Mouse (Mus musculus): ENCODE measurements around the gene Galnt17.
A peak's percentile ranks its signal among the peaks of the same experiment; 100 is the strongest.

Galnt17 gene

GRCm38 (mm10) chr5:130925681-130926080, 382.6 kb downstream of the Galnt17 start:
- no peak for DNase-seq (ENCODE audit: low spot score)

GRCm38 (mm10) chr5:130924245-130924827, 384.0 kb downstream of the Galnt17 start:
- DNase-seq (ENCODE audit: low spot score) = no peak

GRCm38 (mm10) chr5:130919969-130920368, 388.3 kb downstream of the Galnt17 start:
- no peak for DNase-seq (ENCODE audit: low spot score)

DNA sequence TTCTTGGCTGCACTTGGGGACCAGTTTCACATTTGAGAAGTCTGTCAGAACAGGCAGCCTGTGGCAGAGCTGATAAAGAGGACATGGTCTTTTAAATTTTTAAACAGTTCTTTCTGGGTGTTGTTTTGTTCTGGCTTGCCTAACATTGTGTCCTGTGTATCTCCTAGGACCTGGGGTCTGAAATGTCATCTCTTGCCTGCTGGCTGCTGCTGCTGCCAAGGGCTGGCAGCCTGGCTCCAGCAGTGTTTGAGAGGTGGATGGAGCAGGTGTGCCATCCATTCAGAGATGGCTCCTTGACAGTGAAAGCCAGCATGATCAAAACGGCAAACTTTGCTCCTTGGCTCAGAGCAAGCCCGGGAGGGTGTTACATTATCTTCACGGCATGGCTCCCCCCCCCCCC, 393.7 kb downstream of the Galnt17 start:
- no peak for DNase-seq (ENCODE audit: low spot score)

- no peak for DNase-seq (ENCODE audit: low spot score)
These were observed 396.7 kb downstream of the Galnt17 start for GRCm38 (mm10) chr5:130911551-130911950.

DNA sequence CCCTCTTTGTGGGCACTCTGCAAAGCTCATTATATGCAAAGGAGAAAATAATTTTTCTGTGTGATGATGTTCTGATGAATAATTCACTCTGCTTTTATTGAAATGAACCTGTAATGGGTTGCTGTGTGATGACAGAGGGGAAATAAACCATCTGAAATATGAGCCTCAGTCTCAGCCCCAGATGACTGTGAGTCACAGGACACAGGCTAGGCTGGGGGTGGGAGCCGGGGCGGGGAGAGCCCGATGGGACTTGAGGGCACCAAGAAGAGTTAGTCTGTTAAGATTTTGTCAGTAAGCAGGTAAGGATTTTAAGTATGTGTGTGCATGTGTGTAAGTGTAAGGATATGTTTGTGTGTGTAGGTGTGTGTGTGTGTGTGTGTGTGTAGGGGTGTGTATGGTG, 406.6 kb downstream of the Galnt17 start:
- no peak for DNase-seq (ENCODE audit: low spot score)

- no peak for DNase-seq (ENCODE audit: low spot score)
These were observed 412.3 kb downstream of the Galnt17 start for GRCm38 (mm10) chr5:130895991-130896390.

- no peak for DNase-seq (ENCODE audit: low spot score)
These were observed 416.6 kb downstream of the Galnt17 start for GRCm38 (mm10) chr5:130891735-130892134.

- no peak for DNase-seq (ENCODE audit: low spot score)
These were observed 428.0 kb downstream of the Galnt17 start for GRCm38 (mm10) chr5:130880331-130880730.

DNA sequence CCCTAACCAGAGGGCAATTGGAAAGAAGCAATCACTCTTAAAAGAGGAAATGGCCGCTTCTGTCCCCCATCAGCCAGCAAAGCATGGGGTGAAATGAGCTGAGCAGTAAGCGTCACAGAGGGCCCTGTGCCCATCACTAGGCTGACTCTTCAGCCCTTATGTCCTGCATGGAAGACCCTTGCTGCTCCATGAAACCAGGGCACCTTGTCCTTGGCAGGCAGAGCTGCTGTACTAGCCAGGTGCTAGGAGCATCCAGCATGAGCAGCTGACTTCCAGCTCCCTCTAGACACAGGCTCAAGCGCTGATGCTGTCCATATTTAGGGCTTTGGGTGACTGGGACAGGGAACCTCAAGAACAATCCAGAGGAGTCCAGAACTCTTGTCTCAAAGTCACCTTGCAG, 432.9 kb downstream of the Galnt17 start:
- no peak for DNase-seq (ENCODE audit: low spot score)

- no peak for DNase-seq (ENCODE audit: low spot score)
These were observed 437.2 kb downstream of the Galnt17 start for GRCm38 (mm10) chr5:130871086-130871485.

GRCm38 (mm10) chr5:130869869-130870268, 438.4 kb downstream of the Galnt17 start:
- no peak for DNase-seq (ENCODE audit: low spot score)

GRCm38 (mm10) chr5:130862302-130862701, 446.0 kb downstream of the Galnt17 start:
- DNase-seq (ENCODE audit: low spot score) = peak; percentile 15

- DNase-seq (ENCODE audit: low spot score) = no peak
These were observed 448.6 kb downstream of the Galnt17 start for GRCm38 (mm10) chr5:130859736-130860135.

DNA sequence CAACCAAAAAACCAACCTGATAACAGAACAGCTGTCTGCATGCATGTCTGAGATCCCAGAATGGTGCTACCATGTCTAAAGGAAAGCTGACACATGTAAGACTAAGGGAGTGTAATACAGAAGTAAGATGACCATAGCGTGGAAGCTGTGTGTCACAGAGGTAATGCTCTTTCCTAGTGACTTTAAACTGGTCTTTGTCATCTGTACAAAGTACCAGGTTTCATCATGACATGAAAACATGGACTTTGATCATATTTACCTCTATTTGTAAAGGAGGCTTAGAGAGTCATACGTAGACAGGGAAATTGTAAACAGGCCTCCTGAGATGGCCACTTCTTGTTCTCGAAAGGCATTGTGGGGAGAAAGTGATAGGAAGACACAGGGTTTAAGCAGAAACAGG, 449.6 kb downstream of the Galnt17 start:
- DNase-seq (ENCODE audit: low spot score) = no peak

GRCm38 (mm10) chr5:130858148-130858547, 450.1 kb downstream of the Galnt17 start:
- DNase-seq (ENCODE audit: low spot score) = no peak

DNA sequence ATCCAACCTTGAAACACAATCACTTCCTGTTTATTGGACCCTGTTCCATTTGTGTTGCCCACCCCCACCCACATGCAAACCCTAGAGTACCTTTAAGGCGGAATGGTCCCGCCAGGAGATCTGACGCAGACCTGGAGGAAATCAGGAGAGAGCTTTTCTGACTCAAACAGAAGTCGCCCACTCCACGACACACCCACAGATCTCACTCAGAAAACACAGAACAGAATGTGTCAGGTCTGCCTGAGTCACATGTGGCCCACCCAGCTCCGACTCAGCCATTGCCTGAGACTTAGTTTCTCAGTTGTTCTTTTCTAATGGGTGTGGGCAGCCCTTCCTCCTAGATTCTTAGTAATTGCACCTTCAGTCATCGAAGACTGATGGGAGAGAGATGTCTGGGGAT, 453.9 kb downstream of the Galnt17 start:
- no peak for DNase-seq (ENCODE audit: low spot score)

DNA sequence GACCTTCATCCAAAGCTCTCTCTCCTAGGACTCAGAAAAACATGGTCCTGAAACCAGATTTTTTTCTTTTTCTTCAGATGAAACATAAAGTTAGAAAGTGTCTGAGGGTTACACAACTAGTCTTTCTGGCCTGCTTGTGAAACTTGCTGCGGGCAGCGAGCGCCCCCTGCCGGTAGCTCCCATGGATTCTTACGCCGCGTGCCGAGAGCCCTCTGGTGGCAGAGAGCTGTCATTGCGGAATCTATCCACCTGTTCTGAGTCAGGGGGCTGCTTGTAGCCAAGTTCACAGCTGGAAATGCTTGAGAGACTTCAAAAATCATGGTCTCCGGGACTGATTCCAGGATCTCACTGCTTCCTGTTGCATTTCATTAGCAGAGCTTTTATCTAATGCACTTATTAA, 454.9 kb downstream of the Galnt17 start:
- peak; percentile 81 for DNase-seq (ENCODE audit: low spot score)

DNA sequence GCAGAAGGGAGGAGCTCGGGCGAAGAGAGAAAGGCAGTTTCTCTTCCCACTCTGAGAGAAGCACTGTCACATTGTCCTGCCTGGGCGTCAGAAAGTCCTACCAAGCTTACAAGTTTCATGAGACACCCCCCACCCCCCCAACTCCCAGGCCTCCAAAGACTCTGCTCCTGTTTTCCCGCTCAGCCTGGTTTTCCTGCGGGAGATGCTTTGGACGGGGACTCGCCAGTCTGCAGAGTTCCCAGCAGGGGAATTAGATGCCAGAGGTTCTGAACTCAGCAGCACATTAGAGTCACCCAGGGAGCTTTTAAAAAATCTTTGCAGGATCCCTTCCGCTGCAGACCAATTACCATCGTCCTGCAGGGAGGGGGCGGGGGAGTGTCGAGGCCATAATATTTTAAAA, 456.1 kb downstream of the Galnt17 start:
- DNase-seq (ENCODE audit: low spot score) = no peak

- DNase-seq (ENCODE audit: low spot score) = no peak
These were observed 458.7 kb downstream of the Galnt17 start for GRCm38 (mm10) chr5:130849610-130850009.

- DNase-seq (ENCODE audit: low spot score) = no peak
These were observed 459.7 kb downstream of the Galnt17 start for GRCm38 (mm10) chr5:130848562-130848961.

GRCm38 (mm10) chr5:130825797-130826196, 482.5 kb downstream of the Galnt17 start:
- DNase-seq (ENCODE audit: low spot score) = no peak
